Mouse (Mus musculus) kidney, adult 2 months (tissue): ENCODE results near the gene Mast3. TPM values are rescaled to one million over a fixed set of nuclear protein-coding genes. Genes with fewer than 3 reads are reported as not detected.
A peak's percentile ranks its signal among the peaks of the same experiment; 100 is the strongest.

ENCODE experiments used
- DNase-seq: peaks from one replicate; pipeline ENCODE4 v3.0.0; 2021
- H3K27ac ChIP-seq: fragments of 200-500 bp; 2 replicates; pipeline ENCODE4 v1.5.1; 2012; ENCODE audit warnings: low read depth, low read length, control low read depth, inconsistent platforms; ENCODE audit not compliant: insufficient read depth
- H3K27me3 ChIP-seq: fragments of 200-500 bp; replicated peaks from 2 replicates; pipeline ENCODE4 v1.6.1; 2012; ENCODE audit warnings: mild to moderate bottlenecking, moderate library complexity, low read length, inconsistent platforms; ENCODE audit not compliant: control insufficient read depth, insufficient read depth
- H3K36me3 ChIP-seq: fragments of 200-500 bp; 2 replicates; pipeline ENCODE4 v1.6.1; 2012; ENCODE audit warnings: mild to moderate bottlenecking, moderate library complexity, low read length, inconsistent platforms; ENCODE audit not compliant: control insufficient read depth, insufficient read depth
- H3K4me1 ChIP-seq: fragments of 200-500 bp; 2 replicates; pipeline ENCODE4 v1.6.1; 2011; ENCODE audit warnings: low read length; ENCODE audit not compliant: control insufficient read depth, insufficient read depth
- H3K4me3 ChIP-seq: fragments of 200-500 bp; 2 replicates; pipeline ENCODE4 v1.5.1; 2011; ENCODE audit warnings: mild to moderate bottlenecking, low read depth, low read length, control low read depth; ENCODE audit not compliant: insufficient read depth
- CTCF ChIP-seq: fragments of 200-500 bp; conservative IDR thresholded peaks from 2 replicates; pipeline ENCODE4 v1.5.1; 2011; ENCODE audit warnings: low read depth, mild to moderate bottlenecking, control low read depth, low read length, moderate library complexity, mixed read lengths; ENCODE audit not compliant: insufficient read depth, insufficient read length
- POLR2A ChIP-seq: fragments of 200-500 bp; IDR thresholded peaks from one replicate; pipeline ENCODE4 v1.6.1; 2011; ENCODE audit warnings: low read depth, low read length, control low read depth
- WGBS: fragments of 180-500 bp; shearing (Covaris S2); methylation state at CpG from one replicate; pipeline ENCODE4 v1.1.7; 2018; 5-methylcytosine and 5-hydroxymethylcytosine counted together
- polyA plus RNA-seq: library from polyadenylated mRNA; depleted of rRNA; stranded (reverse); fragments of >200 nt; gene quantifications from 2 replicates; pipeline ENCODE4 v1.2.3, GENCODE M21; 2012

Mast3 gene
- polyA plus RNA-seq, 1 experiment = 25.3 TPM

DNA sequence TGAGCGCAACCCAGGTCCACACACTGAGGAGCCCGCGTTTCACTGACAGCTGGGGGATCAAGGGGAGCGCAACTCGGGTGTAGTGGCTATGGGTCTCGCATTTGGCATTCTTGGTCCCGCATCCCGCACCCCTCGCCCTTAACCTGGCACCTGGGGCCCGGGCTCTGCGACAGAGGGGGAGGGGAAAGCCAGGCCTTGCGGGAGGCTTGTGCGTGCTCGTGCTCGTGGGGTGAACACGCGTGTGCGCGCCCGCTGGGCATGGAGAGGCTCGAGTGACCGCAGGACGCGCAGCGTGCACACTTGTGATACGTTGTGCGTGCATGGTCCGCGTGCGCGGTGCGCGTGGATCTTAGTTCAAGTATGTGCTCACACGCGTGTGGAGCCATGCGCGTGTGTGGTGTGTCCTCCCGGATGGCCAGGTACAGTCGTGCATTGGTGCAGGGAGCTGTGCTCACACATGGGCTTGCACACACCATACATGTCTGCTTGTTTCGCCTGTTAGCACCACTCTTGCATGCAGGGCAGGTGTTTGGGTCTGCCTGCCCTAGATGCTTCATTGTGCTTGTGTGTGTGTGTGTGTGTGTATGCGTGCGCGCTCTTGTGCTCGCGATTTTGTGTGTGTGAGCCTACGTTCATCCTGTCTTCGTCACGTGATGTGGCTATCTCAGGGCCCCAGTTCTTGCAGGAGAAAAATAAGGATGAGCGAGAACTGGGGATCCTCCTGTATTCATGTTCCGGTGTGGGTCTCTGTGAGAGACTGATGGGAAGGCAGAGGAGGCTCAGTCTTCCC lies 49.8 kb downstream of the Mast3 start:
- Histone ChIP-seq H3K27me3 (no peaks in the 10 kb centered on the region), H3K4me3 (peak overlapping the region; percentile 52), H3K36me3 (no peaks in the 10 kb centered on the region), H3K4me1 (peaks cover 19% of the 10 kb centered on the region; the same call in 1 of the 2 replicates), H3K27ac (peak overlapping the region; percentile 43)
- peak; percentile 55 for DNase-seq
- 10% methylated on average over 50 of the region's 50 CpGs for WGBS
- no peak for TF ChIP-seq CTCF
- TF ChIP-seq POLR2A = no peak

DNA sequence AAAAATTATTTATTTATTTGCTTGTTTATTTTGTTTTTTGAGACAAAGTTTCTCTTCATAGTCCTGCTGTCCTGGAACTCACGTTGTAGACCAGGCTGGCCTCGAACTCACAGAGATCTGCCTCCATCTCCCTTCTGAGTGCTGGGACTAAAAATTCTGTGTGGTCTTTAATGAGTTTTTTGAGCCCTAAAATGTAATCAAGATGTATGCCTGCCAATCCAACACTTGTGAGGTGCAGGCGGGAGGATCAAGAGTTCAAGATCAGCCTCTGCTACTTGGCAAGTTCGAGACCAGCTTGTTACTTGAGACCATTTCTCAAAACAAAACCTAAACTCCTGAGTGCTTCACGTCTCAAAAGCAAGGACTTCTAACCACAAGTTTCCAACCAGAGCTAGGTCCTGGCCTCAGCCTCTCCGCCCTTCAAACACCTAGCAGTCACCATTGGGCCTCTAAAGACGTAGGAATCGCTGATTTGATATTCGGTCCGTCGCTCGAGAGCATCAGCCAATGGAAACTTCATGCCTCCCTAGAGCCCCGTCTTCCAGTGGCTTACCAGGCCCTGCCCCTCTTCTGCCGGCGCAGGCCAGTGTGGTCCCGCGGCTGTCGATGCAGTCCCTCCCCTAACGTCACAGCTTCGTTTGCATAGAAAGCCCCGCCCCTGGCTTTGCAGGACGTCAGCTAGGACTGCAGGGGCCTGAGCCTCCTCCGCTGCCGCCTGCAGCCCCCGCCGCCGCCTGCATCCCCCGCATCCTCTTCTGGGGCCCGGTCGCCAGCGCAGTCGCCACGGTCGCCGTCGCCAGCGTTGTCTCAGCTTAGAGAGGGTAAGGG lies 50.6 kb downstream of the Mast3 start, which contains the start of gene Rab3a:
Gene Rab3a, plus strand, starts transcription at position 637 of the 828 bp plus-strand sequence.
- H3K36me3 ChIP-seq = no peaks in the 10 kb centered on the region
- peaks cover 11% of the 10 kb centered on the region; the same call in 1 of the 2 replicates for H3K4me1 ChIP-seq
- H3K27me3 ChIP-seq = no peaks in the 10 kb centered on the region
- H3K4me3 ChIP-seq = peak within 1 kb of the TSS; percentile 52
- WGBS = 8% methylated on average over 37 of the region's 37 CpGs
- DNase-seq = peak; percentile 99
- TF ChIP-seq CTCF = 0 out of 2 replicates have a peak, but pooled peaks have one; percentile 2
- peak; percentile 5 for TF ChIP-seq POLR2A
- peak within 1 kb of the TSS; percentile 92 for H3K27ac ChIP-seq

- H3K27ac ChIP-seq = peak overlapping the region; percentile 98
- H3K27me3 ChIP-seq = no peaks in the 10 kb centered on the region
- peak; percentile 92 for DNase-seq
- 8% methylated on average over 21 of the region's 21 CpGs for WGBS
- H3K36me3 ChIP-seq = no peaks in the 10 kb centered on the region
- H3K4me1 ChIP-seq = peaks cover 8% of the 10 kb centered on the region; the same call in 1 of the 2 replicates
- TF ChIP-seq POLR2A (peak; percentile 4), CTCF (no peak)
- peak overlapping the region; percentile 15 for H3K4me3 ChIP-seq
These were observed 51.7 kb downstream of the Mast3 start for GRCm38 (mm10) chr8:70753151-70753550.

DNA sequence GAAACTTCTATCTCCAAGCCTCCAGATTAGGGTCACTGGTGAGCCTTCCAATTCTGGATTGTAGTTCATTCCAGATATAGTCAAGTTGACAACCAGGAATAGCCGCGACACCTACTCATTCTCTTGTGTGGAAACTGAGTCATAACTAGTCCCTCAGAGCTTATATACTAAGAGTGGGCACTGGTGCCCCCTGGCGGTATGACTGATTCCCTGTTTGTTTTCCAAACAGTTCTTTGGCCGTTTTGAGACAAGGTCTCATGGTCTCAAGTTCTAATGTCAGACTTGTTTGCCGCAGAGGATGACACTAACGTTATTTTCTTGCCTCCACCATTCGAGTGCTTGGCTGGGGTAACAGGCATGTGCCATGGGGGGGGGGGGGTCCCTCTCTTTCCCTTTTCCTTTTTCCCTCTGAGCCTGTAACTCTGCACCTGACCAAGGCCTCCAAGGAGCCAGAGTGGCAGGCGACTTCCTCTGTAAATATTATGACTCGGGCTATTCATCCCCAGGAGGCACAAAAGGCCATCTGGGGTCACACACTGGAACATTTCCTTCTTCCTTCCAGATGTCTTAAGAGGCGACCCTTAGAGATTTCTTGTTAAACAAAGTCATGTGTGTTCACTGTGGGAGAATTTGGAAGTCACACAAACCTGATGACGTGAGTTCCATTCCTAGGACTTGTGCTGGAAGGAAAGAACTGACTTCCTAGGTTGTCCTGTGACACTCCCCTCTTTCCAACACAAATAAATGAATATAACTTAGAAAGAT lies 52.7 kb downstream of the Mast3 start:
- peak; percentile 92 for DNase-seq
- no peaks in the 10 kb centered on the region for H3K27me3 ChIP-seq
- TF ChIP-seq CTCF (peak; percentile 68), POLR2A (no peak)
- H3K4me1 ChIP-seq = peaks cover 8% of the 10 kb centered on the region; the same call in 1 of the 2 replicates
- WGBS = 16% methylated on average over 11 of the region's 11 CpGs
- H3K27ac ChIP-seq = peak overlapping the region; percentile 98
- no peak overlapping the region for H3K4me3 ChIP-seq
- no peaks in the 10 kb centered on the region for H3K36me3 ChIP-seq

- DNase-seq = no peak
These were observed 54.6 kb downstream of the Mast3 start for GRCm38 (mm10) chr8:70750128-70750680.

DNA sequence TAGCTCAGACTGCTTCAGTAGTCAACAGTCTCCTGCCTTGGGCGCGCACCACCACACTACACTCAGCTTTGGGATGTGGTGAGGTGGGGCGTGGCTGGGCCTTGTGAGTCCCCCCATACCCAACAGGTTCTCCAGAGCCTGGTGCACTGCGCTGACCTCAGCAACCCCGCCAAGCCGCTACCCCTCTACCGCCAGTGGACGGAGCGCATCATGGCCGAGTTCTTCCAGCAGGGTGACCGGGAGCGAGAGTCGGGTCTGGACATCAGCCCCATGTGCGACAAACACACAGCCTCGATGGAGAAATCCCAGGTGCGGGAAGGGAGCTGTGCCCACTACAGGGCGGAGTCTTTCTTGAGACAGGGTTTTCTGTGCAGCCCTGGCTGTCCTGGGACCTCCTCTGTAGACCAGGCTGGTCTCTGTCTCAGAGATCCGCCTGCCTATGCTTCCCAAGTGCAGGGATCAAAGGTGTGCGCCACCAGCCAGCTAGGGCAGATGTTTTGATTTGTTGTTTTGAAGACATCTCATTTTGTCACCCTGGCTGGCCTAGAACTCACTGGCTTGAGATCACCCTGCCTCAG lies 55.7 kb downstream of the Mast3 start:
- TF ChIP-seq CTCF = no peak
- TF ChIP-seq POLR2A = no peak
- H3K4me3 ChIP-seq = no peak overlapping the region
- H3K27me3 ChIP-seq = no peaks in the 10 kb centered on the region
- H3K27ac ChIP-seq = no peak overlapping the region
- H3K36me3 ChIP-seq = no peaks in the 10 kb centered on the region
- no peak for DNase-seq
- peaks cover 5% of the 10 kb centered on the region; the same call in 1 of the 2 replicates for H3K4me1 ChIP-seq
- WGBS = 89% methylated on average over 19 of the region's 19 CpGs

More at GRCm38 (mm10) chr8:70750128-70750680, 54.6 kb downstream of the Mast3 start:
- H3K4me1 ChIP-seq = peaks cover 7% of the 10 kb centered on the region; the same call in 1 of the 2 replicates
- TF ChIP-seq CTCF = no peak
- no peak for TF ChIP-seq POLR2A
- H3K27ac ChIP-seq = no peak overlapping the region
- WGBS = 85% methylated on average over 13 of the region's 13 CpGs
- no peaks in the 10 kb centered on the region for H3K36me3 ChIP-seq
- H3K27me3 ChIP-seq = no peaks in the 10 kb centered on the region
- H3K4me3 ChIP-seq = no peak overlapping the region
